Mouse (Mus musculus): Measurements from ENCODE around the gene Lhpp. TPM values are rescaled to one million over a fixed set of nuclear protein-coding genes. Genes with fewer than 3 reads are reported as not detected.

Lhpp gene
- polyA plus RNA-seq, 1 experiment from 2014 or later: 20.4 TPM

DNA sequence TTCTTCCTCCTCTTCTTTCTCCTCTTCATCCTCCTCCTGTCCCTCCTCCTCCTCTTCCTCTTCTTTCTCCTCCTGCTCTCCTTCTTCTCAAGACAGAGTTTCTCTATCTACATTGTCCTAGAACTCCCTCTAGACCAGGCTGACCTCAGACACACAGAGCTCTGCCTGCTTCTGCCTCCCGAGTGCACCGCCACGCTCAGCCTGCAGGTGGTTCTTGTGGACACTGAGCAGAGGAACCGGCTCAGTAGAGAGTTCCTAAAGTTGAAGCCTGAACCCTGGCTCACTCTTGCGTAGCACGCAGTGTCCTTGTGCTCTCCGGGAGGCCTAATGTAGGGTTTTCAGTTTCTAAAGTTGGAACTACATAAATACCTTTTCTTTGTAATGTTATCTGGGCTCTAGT, 94.7 kb downstream of the Lhpp start:
- H3K9ac ChIP-seq (ENCODE audit: low read depth, low read length): no peak overlapping the region
- H3K4me2 ChIP-seq (replicated peaks; ENCODE audit: low read depth, low read length): no peak overlapping the region
- no peak for DNase-seq (ENCODE audit: low spot score)
- H3K27me3 ChIP-seq (ENCODE audit: control insufficient read depth, insufficient read depth, low read length): no peaks in the 10 kb centered on the region
- H3K9me3 ChIP-seq (ENCODE audit: control insufficient read depth, low read length): no peaks in the 10 kb centered on the region
- no peaks in the 10 kb centered on the region for H3K36me3 ChIP-seq (ENCODE audit: control insufficient read depth, insufficient read depth, low read length)
- WGBS: 92% methylated on average over 7 of the region's 7 CpGs
- H3K27ac ChIP-seq (ENCODE audit: low read depth, low read length): no peak overlapping the region
- no peak overlapping the region for H3K4me3 ChIP-seq (ENCODE audit: low read depth, low read length)
- H3K4me1 ChIP-seq (replicated peaks; ENCODE audit: control insufficient read depth, insufficient read depth, low read length): no peaks in the 10 kb centered on the region
- ATAC-seq (ENCODE audit: low FRiP score): no peak

DNA sequence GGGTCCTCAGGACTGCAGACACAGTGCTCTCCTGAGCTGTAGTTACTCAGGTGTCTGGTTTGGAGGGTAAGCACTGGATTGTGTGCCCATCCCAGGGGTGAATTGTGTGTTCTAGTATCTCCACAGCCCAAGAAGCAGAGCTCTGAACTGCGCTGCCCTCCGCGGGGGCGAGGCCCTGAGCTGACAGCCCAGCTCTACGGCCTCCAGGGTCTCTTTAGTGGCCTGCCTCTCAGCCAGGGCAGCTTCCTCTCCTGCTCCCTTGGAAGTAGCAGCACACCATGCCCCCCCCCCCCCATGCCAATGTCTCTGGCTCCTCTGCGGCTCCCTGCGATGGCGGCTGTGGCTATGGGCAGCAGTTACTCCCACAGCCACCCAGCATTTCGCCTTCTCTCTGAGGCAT, 101.1 kb downstream of the Lhpp start:
- no peak overlapping the region for H3K27ac ChIP-seq (ENCODE audit: low read depth, low read length)
- H3K27me3 ChIP-seq (ENCODE audit: control insufficient read depth, insufficient read depth, low read length): no peaks in the 10 kb centered on the region
- no peak for ATAC-seq (ENCODE audit: low FRiP score)
- H3K36me3 ChIP-seq (ENCODE audit: control insufficient read depth, insufficient read depth, low read length): no peaks in the 10 kb centered on the region
- H3K4me2 ChIP-seq (replicated peaks; ENCODE audit: low read depth, low read length): no peak overlapping the region
- H3K4me1 ChIP-seq (replicated peaks; ENCODE audit: control insufficient read depth, insufficient read depth, low read length): no peaks in the 10 kb centered on the region; the same call in 1 of the 2 replicates
- H3K9me3 ChIP-seq (ENCODE audit: control insufficient read depth, low read length): no peaks in the 10 kb centered on the region
- no peak overlapping the region for H3K9ac ChIP-seq (ENCODE audit: low read depth, low read length)
- DNase-seq (ENCODE audit: low spot score): no peak
- 84% methylated on average over 9 of the region's 9 CpGs for WGBS
- no peak overlapping the region for H3K4me3 ChIP-seq (ENCODE audit: low read depth, low read length)

DNA sequence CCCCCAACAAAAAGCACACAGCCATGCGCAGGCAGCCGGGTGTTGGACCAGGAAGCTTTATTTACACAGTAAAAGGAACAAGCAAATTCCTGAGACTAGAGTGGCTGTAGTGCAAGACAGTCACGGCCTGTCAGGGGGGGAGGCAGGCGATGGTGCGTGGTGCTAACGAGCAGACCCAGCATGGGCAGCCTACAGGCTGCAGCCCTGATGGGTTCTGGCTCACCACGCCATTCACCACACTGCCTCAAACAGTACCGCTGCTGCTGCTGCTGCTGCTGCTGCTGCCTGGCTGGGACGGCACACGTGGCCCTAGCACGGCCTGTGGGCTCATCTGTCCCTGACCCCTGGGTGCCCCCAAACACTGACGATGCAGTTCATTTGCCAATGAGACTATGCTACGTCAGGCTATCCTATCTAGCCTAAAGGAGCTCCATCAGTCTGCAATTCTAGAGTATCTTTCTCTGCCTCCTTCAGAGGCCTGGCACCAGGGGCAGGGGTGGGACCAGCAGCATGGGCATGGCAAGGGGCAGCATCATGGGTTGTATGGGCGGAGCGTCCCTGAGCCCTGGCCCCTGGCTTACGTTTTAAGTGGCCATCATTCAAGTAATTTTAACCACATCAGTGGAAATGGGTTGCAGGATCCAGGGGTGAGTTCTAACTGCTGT, 101.7 kb downstream of the Lhpp start:
- peak; percentile 45; the same call in 1 of the 2 replicates for ATAC-seq (ENCODE audit: low FRiP score)
- no peak overlapping the region for H3K9ac ChIP-seq (ENCODE audit: low read depth, low read length)
- DNase-seq (ENCODE audit: low spot score): no peak

DNA sequence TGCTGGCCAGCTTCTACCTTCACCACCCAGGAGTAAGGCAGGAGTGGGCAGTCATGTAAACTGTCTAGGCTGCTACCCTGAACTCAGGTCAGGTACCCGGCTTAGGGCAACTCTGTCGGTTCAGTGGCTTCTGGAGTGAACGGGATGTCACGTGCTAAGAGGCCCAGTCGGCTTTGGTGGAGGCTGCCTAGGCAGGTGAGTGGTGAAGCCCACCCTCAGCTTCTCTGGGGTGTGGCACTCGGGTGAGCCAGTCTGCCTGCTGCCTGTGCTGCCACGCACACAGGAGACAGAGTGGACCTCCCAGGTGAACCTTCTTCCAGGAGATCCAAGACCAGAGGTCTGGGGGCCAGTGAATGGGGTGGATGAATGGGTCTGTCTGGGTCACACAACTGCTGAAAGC, 102.5 kb downstream of the Lhpp start:
- Histone ChIP-seq H3K36me3 (ENCODE audit: control insufficient read depth, insufficient read depth, low read length) (no peaks in the 10 kb centered on the region), H3K4me3 (ENCODE audit: low read depth, low read length) (no peak overlapping the region), H3K9ac (ENCODE audit: low read depth, low read length) (no peak overlapping the region), H3K27ac (ENCODE audit: low read depth, low read length) (no peak overlapping the region), H3K27me3 (ENCODE audit: control insufficient read depth, insufficient read depth, low read length) (no peaks in the 10 kb centered on the region), H3K4me1 (replicated peaks; ENCODE audit: control insufficient read depth, insufficient read depth, low read length) (no peaks in the 10 kb centered on the region; the same call in 1 of the 2 replicates), H3K9me3 (ENCODE audit: control insufficient read depth, low read length) (no peaks in the 10 kb centered on the region), H3K4me2 (replicated peaks; ENCODE audit: low read depth, low read length) (no peak overlapping the region)
- no peak for ATAC-seq (ENCODE audit: low FRiP score)
- DNase-seq (ENCODE audit: low spot score): no peak
- WGBS: 78% methylated on average over 7 of the region's 7 CpGs

More for the DNA sequence above, 101.7 kb downstream of the Lhpp start:
- Histone ChIP-seq H3K27me3 (ENCODE audit: control insufficient read depth, insufficient read depth, low read length) (no peaks in the 10 kb centered on the region), H3K27ac (ENCODE audit: low read depth, low read length) (no peak overlapping the region), H3K9me3 (ENCODE audit: control insufficient read depth, low read length) (no peaks in the 10 kb centered on the region), H3K36me3 (ENCODE audit: control insufficient read depth, insufficient read depth, low read length) (no peaks in the 10 kb centered on the region), H3K4me1 (replicated peaks; ENCODE audit: control insufficient read depth, insufficient read depth, low read length) (no peaks in the 10 kb centered on the region; the same call in 1 of the 2 replicates), H3K4me2 (replicated peaks; ENCODE audit: low read depth, low read length) (no peak overlapping the region), H3K4me3 (ENCODE audit: low read depth, low read length) (no peak overlapping the region)
- 41% methylated on average over 16 of the region's 16 CpGs for WGBS

DNA sequence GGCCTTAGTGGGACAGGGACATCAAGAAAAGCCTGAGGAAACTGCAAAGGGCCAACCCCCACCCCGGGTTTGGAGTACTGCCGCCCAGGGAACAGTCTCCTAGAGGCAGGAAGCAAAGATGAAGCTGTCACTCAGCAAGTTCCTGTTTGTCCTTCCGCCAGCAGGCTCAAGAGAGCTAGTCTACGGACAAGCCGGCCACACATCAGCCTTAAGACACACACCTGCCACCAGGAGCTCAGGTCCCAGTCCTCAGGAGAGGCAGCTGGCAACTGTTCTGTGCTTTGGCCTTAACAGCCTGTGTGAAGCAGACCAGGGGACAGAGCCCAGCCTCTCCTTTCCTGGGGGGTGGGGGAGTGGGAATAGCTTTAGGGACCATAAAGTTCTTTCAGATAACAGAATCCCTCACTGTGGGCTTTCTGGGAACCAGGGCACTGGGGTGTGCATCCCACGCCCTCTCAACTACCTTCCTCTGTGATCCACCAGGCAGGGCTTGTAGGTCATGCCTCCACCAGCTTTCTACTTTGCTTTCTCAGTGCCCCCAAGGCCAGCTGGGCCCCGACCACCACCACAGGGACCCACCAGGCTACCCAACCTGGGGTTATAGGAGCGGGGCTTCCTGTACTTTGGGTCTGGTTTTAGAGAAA, 103.2 kb downstream of the Lhpp start:
- H3K4me3 ChIP-seq (ENCODE audit: low read depth, low read length): no peak overlapping the region
- H3K27me3 ChIP-seq (ENCODE audit: control insufficient read depth, insufficient read depth, low read length): no peaks in the 10 kb centered on the region
- DNase-seq (ENCODE audit: low spot score) (no peak), ATAC-seq (ENCODE audit: low FRiP score) (no peak)
- H3K36me3 ChIP-seq (ENCODE audit: control insufficient read depth, insufficient read depth, low read length): no peaks in the 10 kb centered on the region
- WGBS: 70% methylated on average over 8 of the region's 8 CpGs
- H3K4me2 ChIP-seq (replicated peaks; ENCODE audit: low read depth, low read length): no peak overlapping the region
- H3K27ac ChIP-seq (ENCODE audit: low read depth, low read length): no peak overlapping the region
- no peaks in the 10 kb centered on the region for H3K9me3 ChIP-seq (ENCODE audit: control insufficient read depth, low read length)
- no peaks in the 10 kb centered on the region; the same call in 1 of the 2 replicates for H3K4me1 ChIP-seq (replicated peaks; ENCODE audit: control insufficient read depth, insufficient read depth, low read length)
- H3K9ac ChIP-seq (ENCODE audit: low read depth, low read length): no peak overlapping the region

DNA sequence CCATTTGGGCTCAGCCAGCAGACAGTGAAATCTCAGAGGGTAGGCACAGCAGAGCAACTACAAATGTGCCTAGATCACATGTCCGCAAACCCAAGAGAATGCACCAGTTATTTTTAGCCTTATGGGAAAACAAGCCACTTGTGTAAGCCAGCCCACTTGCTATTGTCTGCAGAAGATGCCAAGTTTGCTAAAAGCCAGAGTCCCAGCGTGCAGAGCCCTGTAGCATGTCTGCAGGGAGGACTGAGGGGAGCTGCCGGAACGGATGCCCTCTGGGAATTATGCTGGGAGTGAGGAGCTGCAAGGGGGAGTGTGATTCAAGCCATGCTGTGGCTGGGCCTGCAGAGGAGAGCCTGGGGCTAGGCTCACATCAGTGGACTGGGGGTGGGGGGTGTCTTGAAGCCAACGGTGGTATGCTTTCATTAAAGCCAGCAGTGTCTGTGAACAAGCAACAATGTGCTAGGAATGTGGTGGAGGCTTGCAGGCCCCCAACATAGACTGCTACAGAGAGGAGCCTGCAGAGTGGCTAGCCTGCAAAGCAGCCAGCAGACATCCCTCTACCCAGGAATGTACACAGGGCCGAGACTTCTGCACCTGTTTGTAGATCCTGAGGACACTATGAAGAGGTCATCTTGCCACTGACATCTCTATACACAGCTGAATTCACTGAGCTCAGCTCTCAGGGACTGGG, 103.9 kb downstream of the Lhpp start:
- DNase-seq (ENCODE audit: low spot score): no peak
- Histone ChIP-seq H3K36me3 (ENCODE audit: control insufficient read depth, insufficient read depth, low read length) (no peaks in the 10 kb centered on the region), H3K27me3 (ENCODE audit: control insufficient read depth, insufficient read depth, low read length) (no peaks in the 10 kb centered on the region), H3K4me1 (replicated peaks; ENCODE audit: control insufficient read depth, insufficient read depth, low read length) (no peaks in the 10 kb centered on the region; the same call in 1 of the 2 replicates), H3K4me3 (ENCODE audit: low read depth, low read length) (no peak overlapping the region), H3K4me2 (replicated peaks; ENCODE audit: low read depth, low read length) (no peak overlapping the region), H3K9me3 (ENCODE audit: control insufficient read depth, low read length) (no peaks in the 10 kb centered on the region), H3K9ac (ENCODE audit: low read depth, low read length) (no peak overlapping the region), H3K27ac (ENCODE audit: low read depth, low read length) (no peak overlapping the region)
- WGBS: 52% methylated on average over 6 of the region's 6 CpGs
- no peak for ATAC-seq (ENCODE audit: low FRiP score)

DNA sequence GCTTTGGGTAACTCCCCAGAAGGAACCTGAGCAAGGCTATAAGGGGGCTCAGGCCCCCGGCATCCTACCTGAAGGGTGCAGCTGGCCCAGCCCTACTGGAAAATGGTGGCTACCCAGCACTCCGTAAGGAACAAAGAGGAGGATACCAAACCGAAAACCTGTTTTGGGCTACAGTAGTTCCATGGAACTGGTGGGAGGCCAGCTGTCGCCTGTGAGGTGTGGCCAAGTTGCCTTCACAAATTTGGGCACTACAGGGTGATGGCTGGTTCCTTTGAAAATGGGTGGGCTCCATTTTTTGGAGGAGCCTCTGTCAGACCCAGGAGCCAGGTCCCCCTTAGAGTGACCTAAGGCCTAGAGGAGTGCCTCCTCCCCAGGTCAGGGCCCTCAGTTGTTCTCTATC, 104.8 kb downstream of the Lhpp start:
- Histone ChIP-seq H3K4me2 (replicated peaks; ENCODE audit: low read depth, low read length) (no peak overlapping the region), H3K36me3 (ENCODE audit: control insufficient read depth, insufficient read depth, low read length) (no peaks in the 10 kb centered on the region), H3K4me1 (replicated peaks; ENCODE audit: control insufficient read depth, insufficient read depth, low read length) (no peaks in the 10 kb centered on the region; the same call in 1 of the 2 replicates), H3K4me3 (ENCODE audit: low read depth, low read length) (no peak overlapping the region), H3K27me3 (ENCODE audit: control insufficient read depth, insufficient read depth, low read length) (no peaks in the 10 kb centered on the region), H3K27ac (ENCODE audit: low read depth, low read length) (no peak overlapping the region), H3K9me3 (ENCODE audit: control insufficient read depth, low read length) (no peaks in the 10 kb centered on the region), H3K9ac (ENCODE audit: low read depth, low read length) (no peak overlapping the region)
- DNase-seq (ENCODE audit: low spot score): no peak
- WGBS: 89% methylated on average over 4 of the region's 4 CpGs
- ATAC-seq (ENCODE audit: low FRiP score): no peak

DNA sequence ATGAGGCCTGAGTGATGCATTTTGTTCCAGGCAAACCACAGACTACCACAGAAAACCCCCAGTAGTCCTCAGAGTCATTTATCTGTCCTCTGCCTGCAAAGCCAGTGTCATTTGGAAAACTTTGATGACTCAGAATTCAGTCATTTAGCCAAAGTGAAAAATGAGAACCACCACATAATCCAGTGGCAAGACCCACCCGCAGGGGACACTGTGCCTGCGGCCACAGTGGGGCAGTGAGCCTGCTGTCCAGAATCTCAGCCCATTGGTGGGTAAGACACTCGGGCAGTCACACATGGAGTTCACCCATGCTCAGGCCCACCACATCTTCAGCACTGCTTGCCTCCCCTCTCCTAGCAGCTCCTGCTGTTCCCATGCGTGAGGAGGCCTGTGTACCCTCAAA, 109.1 kb downstream of the Lhpp start:
- Histone ChIP-seq H3K27me3 (ENCODE audit: control insufficient read depth, insufficient read depth, low read length) (no peaks in the 10 kb centered on the region), H3K4me1 (replicated peaks; ENCODE audit: control insufficient read depth, insufficient read depth, low read length) (no peaks in the 10 kb centered on the region; the same call in 1 of the 2 replicates), H3K27ac (ENCODE audit: low read depth, low read length) (no peak overlapping the region), H3K9ac (ENCODE audit: low read depth, low read length) (no peak overlapping the region), H3K4me2 (replicated peaks; ENCODE audit: low read depth, low read length) (no peak overlapping the region), H3K9me3 (ENCODE audit: control insufficient read depth, low read length) (no peaks in the 10 kb centered on the region), H3K4me3 (ENCODE audit: low read depth, low read length) (no peak overlapping the region), H3K36me3 (ENCODE audit: control insufficient read depth, insufficient read depth, low read length) (no peaks in the 10 kb centered on the region)
- ATAC-seq (ENCODE audit: low FRiP score) (no peak), DNase-seq (ENCODE audit: low spot score) (no peak)
- WGBS: 85% methylated on average over 4 of the region's 4 CpGs
